Mouse (Mus musculus) kidney, postnatal 4 days (tissue): ENCODE measurements at regions not wholly inside any gene's neighbourhood (a gene's known extent, or its start where the extent isn't known, plus 50 kb on each side); places are given as distances from the start of the nearest gene placed in this dataset.
"Not testable (repeated sequence)": the region's sequence is repeated elsewhere in the genome, so short reads cannot be mapped to it uniquely, and the experiment has no call there.

ENCODE experiments used
- DNase-seq, 2 experiments: peaks; one replicate each; pipeline ENCODE4 v3.0.0; 2021; ENCODE audit warnings: mixed read lengths in 2 of 2

DNA sequence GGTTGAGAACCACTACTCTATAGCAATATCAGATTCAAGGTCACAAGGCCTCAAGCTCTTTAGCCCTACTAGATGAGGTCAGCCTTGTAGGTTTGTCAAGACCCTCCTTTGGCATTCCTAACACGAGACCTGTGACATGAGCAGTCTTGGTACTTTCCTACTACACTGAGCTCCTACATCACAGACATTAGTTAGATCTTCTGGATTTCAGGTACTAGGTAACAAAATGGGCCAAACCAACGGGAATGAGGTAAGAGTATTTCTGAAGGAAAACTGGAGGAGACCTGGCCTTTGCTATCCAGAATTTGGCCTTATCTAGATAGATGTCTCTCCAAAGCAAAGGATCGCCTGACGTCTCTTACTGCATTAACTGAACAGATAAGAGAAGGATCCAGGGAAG is 93.7 kb upstream of the Cpsf6 start:
- DNase-seq: no peak

DNA sequence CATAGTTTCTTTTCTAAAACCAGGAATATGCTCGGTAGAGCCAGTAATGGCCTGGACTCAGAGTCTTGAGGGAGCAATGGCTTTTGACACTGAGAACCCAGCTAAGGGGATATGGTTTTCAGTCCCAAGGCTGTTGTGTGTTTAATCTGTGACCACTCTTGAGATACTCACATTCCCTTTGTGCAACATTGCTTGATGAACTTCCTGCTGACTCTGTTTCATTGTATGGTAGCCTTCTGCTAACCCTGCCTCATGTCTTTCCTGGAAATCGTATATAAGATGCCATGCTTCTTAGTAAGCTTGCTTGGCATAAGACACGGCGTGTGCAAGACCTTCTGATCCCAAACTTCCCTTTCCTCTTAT is 92.7 kb upstream of the Cpsf6 start:
- DNase-seq: no peak

DNA sequence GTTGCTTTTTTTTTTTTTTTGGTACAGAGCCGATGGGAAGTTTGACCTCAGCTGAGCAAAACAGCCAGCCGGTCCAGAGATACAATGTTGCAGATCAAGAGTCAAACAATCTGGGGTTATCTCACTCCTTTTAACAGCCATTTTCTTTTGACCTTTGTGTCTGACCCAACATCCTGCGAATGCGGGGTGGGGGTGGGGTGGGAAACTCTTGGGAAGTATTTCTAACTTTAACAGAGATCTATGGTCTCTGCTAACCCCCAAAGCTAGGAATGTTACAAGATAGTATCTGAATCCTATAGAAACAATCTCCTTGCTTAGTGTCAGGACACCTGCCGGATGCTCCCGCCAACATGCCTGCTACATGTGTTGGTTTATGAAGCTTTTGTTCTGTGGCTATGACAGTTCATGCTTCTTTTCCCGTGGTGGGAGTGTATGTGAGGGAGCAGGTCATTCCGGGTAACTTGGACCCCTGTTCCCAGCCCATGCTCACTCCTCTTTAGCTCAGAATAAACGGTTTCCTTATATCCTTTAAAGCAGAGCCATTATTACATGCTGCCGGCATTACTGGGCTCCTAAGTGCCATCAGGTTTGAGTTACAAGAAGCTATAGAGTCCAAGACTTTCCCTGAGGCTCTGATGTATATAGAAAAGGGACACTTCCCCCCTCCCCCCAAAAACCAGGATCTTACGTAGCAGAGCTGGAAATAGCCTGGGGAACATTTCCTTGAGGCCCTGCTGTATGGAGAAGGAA is 92.2 kb upstream of the Cpsf6 start:
- peak in 1 of 2 experiments; percentile 47 for DNase-seq

DNA sequence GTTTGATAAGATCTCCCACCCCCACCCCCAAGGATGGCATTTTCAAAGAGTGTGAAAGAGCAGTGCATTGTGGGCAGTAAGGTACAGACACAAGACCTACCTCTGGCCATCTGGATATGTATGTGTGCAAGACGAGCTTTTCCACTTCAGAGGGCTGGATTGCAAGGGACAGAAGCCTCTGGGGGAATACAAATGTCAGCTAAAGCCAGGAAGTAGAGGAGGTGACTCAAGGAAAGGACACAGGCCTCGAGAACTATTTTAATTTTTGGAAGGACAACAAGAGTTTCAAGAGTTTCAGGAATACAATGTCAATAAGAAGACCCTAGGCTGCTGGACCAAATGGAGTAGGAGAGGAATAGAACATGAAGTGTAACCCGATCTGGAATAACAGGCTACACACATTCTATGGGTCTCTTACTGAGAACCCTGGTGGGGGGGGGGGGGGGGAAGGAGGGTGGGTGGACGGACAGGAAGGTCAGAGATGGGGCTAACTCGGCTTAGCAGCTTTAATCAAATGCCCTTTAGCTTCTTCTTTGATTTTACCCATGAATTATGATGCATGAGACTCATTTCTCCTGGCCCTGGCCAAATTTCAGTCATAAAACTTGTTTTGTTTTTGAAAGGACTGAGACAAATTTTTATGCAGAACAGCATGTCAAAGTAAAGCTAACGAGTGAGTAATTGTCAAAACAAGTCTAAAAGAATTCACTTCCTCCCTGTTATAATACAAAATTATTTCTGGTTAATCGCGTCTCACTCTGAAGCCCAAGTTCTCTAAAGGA is 91.4 kb upstream of the Cpsf6 start:
- DNase-seq: peak in 1 of 2 experiments; percentile 26

DNA sequence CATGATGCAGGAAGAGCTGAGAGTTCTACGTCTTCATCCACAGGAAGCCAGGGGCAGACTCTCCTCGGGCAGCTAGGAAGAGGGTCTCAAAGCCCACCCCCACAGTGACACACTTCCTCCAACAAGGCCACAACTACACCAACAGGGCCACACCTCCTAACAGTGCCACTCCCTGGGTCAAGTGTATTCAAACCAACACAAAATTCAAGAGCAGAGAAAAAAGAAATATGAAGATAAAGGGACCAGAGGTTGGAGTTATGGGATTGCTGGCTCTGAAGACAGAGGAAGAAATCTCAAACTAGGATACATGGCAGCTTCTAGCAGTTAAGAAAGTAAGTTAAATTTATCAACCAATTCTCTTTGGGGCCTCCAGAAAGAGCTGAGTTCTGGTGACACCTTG is 90.7 kb upstream of the Cpsf6 start:
- no peak for DNase-seq

DNA sequence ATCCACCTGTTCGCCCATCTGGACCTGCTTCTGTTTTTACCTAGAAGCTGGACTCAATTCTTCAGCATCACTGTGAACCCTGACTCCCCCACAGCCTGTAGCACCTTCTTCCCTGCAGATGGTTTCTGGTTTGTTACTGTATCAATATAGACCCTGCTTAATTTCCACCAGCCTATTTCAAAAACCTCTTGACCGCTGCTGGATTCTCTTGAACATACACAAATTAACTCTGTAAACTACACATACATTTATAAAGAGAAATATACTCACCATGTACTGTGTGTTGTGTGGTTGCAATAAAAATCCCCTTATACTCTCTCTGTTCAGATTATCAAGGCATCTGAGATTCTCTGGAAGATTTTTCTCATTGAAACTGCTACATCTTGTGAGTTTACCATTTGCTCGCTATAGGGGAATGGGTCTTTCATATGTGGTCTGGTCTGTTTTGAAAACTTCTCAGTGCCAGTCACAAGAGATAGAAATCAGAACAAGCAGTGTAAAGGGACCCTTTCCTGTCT is 89.8 kb upstream of the Cpsf6 start:
- no peak for DNase-seq

DNA sequence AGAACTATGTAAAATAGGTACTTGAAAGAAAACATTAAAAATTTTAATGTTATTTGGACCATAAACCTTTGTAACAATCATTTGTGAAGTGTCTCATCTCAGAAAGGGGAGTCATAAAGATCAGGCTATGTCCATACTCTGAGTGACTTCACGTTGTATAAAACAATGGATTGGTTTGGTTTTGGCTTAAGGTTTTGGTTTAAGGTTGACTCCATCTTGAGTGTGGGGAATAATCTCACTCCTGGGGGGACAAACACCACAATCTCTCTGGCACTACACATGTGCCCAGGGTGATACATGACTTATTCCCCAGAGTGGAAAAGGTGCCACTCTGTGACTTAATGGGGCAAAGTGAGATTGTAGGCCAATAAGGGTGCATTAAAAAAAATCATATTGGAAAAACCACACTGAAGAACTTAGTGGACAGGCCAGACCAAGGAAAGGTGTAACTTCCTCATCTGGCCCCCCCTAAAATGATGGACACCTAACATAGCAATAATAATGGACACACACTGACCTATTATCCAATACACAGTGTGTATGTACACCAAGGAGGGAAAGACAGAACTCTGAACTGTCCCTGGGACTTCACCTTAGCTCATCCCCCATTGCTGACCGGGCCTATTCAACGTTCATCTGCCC is 89.2 kb upstream of the Cpsf6 start:
- no peak for DNase-seq

DNA sequence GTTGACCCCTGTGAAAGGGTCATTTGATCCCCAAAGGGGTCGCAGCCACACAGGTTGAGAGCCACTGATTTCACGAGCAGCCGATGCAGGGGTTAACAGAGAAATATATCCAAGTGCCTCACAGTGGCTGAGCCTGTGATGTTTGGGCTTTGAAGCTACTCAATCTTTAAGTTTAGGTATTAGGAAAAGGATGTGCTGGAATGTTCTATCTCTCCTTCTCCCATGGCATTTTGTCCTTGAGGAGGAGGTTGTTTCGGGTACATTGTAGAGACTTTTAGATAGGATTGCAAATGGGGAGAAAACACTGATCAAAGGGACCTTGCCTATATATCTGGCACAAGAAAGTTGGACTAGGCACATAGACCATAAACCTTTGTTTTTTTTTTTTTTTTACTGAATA is 88.6 kb upstream of the Cpsf6 start:
- DNase-seq: no peak

DNA sequence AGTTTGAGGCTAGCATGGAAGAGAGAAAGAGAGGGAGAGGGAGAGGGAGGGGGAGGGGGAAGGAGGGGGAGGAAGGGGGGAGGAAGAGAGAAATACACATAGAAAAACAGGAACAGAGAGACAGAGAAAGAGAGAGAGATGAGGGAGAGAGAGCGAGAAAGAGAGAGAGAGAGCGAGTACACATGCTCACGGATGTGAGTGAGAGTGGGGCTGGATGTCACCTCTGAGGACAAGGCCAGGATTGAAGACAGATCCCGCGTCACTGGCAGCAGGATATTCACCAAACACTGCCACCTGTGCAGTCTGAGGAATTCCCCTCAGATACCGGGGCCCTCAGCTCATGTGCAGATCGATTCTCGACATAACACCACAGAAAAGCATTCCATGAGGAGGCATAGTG is 87.3 kb upstream of the Cpsf6 start:
- no peak for DNase-seq

DNA sequence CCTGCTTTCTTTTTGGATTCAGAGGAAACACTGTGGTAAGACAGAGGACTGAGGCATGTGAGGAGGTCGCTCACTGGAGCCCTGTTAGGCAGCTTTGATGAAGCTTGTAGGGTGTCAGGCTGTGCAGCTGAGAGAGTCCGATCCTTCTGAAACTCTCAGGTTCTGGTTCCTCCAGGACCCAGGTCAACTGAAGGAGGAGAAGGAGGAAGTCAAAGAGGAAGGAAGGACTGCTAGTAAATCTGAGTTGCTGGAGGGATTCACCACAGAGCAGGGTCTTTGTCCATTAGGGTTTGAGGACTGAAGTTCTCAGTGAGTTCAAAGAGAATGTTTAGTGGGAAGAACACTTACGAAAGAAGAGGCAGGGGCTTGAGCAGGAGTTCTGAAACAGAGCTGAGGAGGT is 86.6 kb upstream of the Cpsf6 start:
- DNase-seq: no peak

DNA sequence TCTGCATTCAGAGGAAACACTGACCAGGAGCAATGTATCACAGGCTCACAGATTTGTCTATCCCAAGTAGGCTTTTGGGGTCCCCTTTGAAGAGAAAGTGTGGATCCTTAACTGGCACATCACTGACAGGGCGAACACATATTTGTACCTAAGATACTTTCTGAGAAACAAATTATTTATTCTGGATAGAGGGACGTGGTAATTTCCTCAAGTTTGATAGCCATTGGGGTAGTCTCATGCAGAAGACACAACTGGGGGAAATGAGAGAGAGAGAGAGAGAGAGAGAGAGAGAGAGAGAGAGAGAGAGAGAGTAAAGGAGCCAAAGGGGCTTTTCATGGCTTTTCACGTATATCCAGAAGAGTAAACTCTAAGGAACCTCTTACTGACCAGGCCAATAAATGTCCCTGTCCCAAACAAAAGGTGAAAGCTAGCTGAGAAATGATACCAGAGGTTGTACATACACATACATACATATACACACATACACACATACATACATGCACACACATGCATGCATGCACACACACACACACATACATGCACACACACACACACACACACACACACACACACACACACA is 85.9 kb upstream of the Cpsf6 start:
- no peak for DNase-seq

DNA sequence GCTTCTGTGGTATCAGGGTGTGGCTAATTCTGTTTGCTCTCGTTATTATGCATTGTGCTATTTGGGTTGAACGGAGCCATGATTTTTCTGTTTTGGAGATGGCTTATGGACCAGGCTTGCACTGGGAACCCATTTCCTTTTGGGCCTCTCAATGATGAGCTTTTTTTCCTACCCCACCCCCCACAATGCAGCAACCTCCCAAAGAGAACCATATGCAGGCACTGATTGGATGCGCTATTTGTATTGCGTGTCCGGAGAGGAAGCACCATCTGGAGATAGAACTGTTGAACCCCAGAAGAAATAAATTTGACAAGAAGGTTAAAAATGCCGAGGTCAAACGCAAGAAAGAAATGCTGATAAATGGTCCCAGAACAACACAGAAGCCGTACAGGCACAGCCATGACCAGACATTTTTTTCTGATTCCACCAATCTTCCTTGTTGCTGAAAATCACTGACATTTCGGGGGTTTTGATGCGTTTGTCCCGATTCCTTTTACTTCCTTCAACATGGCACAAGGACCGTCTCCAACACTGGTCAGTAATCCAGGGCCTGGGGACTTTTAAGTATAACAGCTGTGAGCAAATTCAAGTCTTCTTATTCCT is 85.3 kb upstream of the Cpsf6 start:
- DNase-seq: peak in 1 of 2 experiments; percentile 45

DNA sequence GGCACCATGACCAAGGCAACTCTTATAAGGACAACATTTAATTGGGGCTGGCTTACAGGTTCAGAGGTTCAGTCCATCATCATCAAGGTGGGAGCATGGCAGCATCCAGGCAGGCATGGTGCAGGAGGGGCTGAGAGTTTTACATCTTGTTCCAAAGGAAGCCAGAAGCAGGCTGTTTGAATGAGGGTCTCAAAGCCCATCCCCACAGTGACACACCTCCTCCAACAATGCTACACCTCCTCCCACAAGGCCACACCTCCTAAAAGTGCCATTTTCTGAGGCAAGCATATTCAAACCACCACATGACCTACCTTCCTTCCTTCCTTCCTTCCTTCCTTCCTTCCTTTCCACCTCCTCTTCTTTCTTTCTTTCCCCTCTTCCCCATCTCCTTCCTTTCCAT is 84.5 kb upstream of the Cpsf6 start:
- DNase-seq: not testable (repeated sequence)

DNA sequence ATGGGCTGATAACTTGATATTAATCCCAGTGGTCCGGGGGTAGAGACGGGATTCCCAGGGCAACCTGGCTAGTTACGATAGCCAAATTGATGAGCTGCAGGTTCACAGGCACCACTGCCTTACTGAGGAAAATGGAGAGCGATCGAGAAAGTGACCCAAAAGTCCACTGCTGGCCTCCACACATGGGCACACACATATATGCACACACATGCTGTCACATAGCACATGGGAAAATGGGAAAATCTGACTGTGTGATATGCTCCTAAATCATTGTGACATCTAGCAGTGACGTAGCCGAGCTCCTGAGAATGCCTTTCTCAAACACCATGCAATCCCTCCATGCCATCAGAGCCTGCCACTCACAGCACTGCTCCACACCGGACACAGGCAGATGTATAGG is 83.8 kb upstream of the Cpsf6 start:
- DNase-seq: no peak

DNA sequence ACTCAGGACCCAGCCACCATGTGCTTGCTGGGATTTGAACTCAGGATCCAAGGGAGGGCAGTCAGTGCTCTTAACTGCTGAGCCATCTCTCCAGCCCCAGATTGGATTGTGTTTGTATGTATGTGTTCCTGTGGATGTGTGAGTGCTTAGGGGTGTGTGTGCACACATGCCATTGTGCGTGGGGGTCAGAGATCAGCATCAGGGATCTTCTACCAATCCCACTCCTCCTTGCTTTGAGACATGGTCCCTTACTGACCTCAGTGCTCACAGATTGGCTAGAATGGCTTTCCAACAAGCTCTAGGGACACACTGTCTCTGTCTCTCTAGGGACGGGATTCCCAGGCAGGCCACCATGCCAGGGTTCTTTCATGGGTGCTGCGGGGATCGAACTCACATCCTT is 83.1 kb upstream of the Cpsf6 start:
- no peak for DNase-seq

DNA sequence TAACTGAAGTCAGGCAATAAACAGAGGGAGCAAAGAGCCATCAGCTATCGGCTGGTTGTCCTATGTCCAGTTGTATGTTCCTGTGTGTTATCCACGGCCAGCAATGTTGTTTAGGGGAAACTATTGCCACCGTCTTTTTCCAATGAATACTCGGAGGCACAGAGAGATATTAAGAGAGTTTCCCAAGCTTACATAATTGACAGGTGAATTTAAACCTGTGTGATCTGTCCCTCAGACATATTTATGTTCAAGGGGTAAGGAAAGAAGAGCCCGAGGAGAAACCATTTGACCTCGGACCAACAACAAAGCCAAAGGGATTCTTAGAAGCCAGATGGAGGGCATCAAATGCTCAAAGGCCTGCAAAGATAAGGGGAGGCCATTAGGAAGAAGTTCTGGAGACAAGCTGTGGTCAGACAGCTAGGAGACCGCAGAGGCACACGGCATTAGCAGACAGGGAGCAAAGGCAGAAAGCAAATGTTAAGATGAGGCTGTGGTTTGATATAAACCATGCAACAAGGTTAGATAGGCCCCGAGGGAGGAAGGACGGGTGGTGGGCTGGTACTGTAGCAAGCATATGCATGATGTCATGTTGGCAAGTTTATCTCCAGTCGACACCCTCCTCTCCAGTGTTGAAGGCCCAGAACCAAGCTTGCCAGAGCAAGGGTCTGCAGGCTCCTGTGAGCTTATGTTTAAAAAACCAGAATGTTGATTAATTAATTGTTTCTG is 82.1 kb upstream of the Cpsf6 start:
- peak in 1 of 2 experiments; percentile 53 for DNase-seq

DNA sequence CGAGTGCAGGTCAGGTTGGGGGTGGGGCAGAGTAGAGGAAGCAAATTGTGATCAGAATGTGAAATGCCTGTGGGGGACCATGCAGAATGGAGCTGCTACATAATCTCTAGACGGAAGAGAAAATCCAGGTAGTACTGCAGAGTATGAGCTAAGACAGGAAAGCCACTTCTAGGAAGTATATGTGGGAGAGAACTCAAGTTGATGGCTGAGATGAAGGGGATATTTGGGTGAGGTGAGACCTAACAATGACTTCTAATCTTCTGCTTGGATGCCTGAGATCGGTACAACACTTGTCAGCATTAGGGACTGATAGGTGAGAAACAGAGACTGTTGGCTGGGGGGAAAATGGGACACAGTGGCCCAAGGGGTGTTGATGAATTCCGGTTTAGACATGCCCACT is 81.4 kb upstream of the Cpsf6 start:
- no peak for DNase-seq

DNA sequence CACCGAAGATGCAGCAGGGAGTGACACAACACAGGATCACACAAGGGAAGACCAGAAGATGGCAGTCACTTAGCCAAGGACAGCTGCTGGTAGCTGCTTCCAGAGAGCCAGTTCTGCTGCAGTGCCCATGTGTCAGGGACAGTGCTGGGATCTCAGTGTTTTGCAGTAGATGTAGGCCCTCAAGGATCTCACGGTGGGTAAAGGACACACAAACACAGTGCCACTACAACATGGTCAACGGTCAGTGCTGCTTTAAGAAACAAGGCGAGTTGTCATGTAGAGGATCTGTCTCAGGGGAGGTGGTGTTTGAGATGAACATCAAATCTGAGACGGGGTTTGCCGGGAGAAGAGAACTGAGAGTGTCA is 80.5 kb upstream of the Cpsf6 start:
- no peak for DNase-seq

DNA sequence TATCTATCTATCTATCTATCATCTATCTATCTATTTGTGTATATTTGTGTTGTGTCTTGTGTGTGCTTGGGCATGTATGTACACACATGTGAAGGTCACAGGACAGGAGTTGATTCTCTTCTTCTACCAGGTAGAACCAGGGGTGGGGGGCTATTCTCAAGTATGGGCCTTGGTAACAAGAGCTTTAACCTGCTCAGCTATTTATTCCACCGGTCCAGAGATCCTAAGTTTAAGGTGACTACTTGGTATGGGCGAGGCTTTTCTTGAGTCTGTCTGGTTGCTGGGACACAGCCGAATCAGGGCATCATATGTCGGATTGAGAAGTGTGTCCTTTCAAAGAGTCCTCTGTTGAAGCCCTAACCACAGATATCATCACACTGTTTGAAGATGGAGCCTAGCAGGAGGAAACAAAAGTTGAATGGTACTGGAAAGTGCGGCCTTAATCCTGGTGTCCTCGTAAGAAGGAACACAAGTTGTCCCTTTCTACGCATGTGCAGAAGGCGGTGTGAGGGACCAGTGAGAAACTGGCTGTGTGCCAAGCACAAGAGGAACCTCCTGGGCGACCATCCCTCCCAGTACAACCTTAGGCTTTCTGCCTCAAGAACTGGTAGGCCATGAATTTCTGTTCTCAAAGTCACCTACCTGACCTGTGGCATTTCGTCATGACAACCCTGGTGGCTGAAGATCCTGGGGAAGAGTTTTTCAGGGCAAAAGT is 80.0 kb upstream of the Cpsf6 start:
- no peak for DNase-seq

DNA sequence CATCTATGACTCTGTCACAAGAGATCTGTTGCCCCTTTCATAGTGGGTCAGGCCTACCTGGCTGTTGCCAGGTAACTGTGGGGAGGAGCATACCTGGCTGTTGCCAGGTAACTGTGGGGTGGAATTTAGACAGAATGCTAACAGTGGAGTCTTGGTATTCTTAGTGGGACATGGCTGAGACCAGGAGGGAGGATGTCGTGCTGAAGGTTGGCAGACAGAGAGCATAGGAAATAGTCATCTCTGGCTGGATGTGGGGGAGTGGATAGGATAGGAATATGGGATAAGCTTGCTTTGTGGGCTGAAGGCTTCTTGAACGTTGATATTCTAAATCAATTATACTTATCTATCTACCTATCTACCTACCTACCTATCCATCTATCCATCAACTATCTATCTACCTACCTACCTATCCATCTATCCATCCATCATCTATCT is 79.2 kb upstream of the Cpsf6 start:
- no peak for DNase-seq

DNA sequence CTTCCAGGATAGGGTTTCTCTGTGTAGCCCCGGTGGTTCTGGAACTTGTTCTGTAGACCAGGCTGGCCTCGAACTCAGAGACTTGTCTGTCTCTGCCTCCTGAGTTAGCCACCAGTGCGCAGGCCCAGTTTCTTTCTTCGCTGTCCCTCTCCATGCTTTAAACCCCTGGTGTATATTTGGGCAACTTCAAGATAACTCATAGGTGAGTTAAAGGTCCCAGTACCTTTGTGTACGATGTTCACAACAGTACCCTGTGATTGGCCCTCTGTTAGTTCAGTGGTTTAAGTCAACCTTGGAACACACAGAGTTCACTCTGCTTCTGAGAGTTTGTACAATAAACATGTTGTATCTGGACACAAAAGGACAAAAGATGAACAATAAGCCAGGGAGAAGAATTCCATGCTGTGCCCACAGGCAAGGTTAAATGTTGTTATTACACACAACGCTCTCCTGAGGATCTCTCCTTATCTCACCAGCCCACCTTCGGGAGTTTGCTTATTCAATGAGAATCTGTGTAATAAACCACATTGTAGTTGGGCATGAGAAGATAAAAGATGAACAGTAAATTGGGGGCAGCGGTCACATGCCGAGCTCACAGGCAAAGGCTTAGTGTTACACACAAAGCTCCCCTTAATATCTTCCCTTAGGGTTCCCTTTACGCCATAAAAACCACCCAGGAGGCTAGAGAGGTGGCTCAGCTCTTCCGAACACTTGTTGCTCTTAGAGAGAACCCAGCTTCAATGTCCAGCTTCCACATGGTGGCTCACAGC is 78.6 kb upstream of the Cpsf6 start:
- DNase-seq: no peak
